Mouse (Mus musculus) embryonic facial prominence, embryonic 13.5 days (tissue): ENCODE results near the gene Spdl1. TPM values are rescaled to one million over a fixed set of nuclear protein-coding genes. Genes with fewer than 3 reads are reported as not detected.

Experiments
- ATAC-seq: fragments of 200-750 bp; cut with Nextera tagmentation; 2 replicates; pipeline ENCODE4 v1.8.0; 2017; ENCODE audit warnings: low read depth; ENCODE audit not compliant: insufficient number of reproducible peaks, insufficient read depth, low FRiP score, low TSS enrichment
- H3K27ac ChIP-seq: fragments of 300-500 bp; sonication (generic); 2 replicates; pipeline ENCODE4 v1.5.1; 2015; ENCODE audit warnings: moderate library complexity, mild to moderate bottlenecking, inconsistent platforms
- H3K27me3 ChIP-seq: fragments of 300-500 bp; sonication (generic); 2 replicates; pipeline ENCODE4 v1.6.1; 2015; ENCODE audit warnings: mild to moderate bottlenecking, inconsistent platforms
- H3K36me3 ChIP-seq: fragments of 300-500 bp; sonication (generic); 2 replicates; pipeline ENCODE4 v1.6.1; 2015; ENCODE audit warnings: mild to moderate bottlenecking, inconsistent platforms
- H3K4me1 ChIP-seq: fragments of 300-500 bp; sonication (generic); 2 replicates; pipeline ENCODE4 v1.6.1; 2015; ENCODE audit warnings: inconsistent platforms
- H3K4me2 ChIP-seq: fragments of 300-500 bp; sonication (generic); 2 replicates; pipeline ENCODE4 v1.6.1; 2015; ENCODE audit warnings: moderate library complexity, mild to moderate bottlenecking, inconsistent platforms
- H3K4me3 ChIP-seq: fragments of 300-500 bp; sonication (generic); 2 replicates; pipeline ENCODE4 v1.5.1; 2015; ENCODE audit warnings: mild to moderate bottlenecking, inconsistent platforms
- H3K9ac ChIP-seq: fragments of 300-500 bp; sonication (generic); 2 replicates; pipeline ENCODE4 v1.6.1; 2015; ENCODE audit warnings: mild to moderate bottlenecking, inconsistent platforms
- H3K9me3 ChIP-seq: fragments of 300-500 bp; sonication (generic); 2 replicates; pipeline ENCODE4 v1.6.1; 2016; ENCODE audit warnings: inconsistent platforms
- WGBS: fragments of 180-500 bp; shearing (Covaris S2); methylation state at CpG from one replicate; pipeline ENCODE4 v1.1.7; 2015; ENCODE audit warnings: mixed read lengths; 5-methylcytosine and 5-hydroxymethylcytosine counted together
- polyA plus RNA-seq: library from polyadenylated mRNA; unstranded; fragments of >200 nt; fragmentation: Nextera tagmentation; extraction: Ambion mirVana; gene quantifications from 2 replicates; pipeline ENCODE4 v1.2.1, GENCODE M21; 2015

Gene Spdl1
- polyA plus RNA-seq, 1 experiment from 2014 or later, result 23.4 TPM

DNA sequence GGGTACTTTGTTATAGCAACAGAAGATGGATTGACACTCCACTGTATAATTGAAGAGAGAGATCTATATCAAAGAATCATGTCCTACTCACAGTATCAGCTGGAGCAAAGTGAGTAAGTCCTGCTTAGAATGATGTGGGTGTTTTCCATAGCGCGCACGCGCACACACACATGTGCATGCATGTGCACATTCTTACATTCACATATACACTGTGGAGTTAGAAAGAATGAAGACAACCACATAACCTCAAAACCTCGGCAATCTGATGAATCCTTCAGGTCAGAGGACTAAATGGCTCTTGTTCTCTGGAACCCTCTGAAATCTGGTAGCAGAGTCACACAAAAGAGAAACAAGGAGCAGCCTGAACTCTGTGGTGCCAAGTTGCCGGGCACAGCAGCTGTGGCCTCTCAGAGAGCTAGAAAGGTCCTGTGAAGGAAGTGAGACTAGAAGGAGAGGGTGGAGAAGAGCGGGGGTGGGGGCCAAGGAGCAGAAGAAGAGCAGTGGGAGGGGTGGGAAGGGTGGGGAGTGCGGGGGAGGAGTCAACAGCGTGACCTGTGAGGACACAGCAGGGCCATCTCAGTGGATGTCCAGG is 60.0 kb downstream of the Spdl1 start:
- no peaks in the 10 kb centered on the region for H3K9me3 ChIP-seq
- H3K27me3 ChIP-seq, result no peaks in the 10 kb centered on the region
- H3K27ac ChIP-seq, result no peak overlapping the region
- H3K4me3 ChIP-seq, result no peak overlapping the region
- H3K4me1 ChIP-seq, result peaks cover 7% of the 10 kb centered on the region; the same call in 1 of the 2 replicates
- no peaks in the 10 kb centered on the region for H3K36me3 ChIP-seq
- WGBS, result 86% methylated on average over 9 of the region's 9 CpGs
- H3K4me2 ChIP-seq, result no peak overlapping the region
- no peak overlapping the region for H3K9ac ChIP-seq
- no peak for ATAC-seq

DNA sequence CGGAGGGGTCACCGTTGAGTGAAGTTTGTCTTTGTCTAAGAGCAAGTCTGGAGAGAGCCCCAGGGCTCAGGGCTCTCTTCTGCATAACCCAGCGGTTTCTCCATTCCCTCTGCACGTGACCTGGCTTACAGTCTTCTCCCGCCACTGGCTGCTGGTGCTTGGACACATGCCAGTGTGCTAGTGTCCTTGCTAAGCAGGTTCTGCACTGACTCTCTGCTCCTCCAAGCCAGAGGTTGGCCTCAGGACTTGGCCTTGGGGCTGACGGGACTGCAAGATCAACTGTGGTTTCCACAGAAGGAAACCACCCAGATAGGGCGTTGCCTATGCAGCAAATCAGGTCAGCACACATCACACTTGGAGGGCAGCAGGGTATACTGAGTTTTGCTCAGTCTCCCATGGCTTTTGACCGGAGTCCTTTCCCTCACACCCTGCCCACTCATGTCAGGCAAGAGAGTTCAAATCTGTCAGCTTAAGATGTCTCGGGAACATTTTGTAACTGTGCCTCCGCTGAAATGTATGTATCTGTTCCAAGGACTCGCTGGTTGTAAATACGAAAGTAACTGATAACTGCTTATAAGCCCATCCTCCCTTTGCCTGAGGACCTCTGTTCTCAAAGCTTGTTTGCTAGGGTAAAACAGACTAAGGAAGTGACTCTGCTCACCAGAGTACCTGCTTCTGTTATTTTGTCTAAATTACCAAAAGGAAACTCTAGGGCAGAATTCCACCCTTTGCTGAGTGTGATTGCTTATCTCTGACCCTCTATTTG is 62.0 kb downstream of the Spdl1 start:
- 42% methylated on average over 12 of the region's 12 CpGs for WGBS
- ATAC-seq, result no peak

DNA sequence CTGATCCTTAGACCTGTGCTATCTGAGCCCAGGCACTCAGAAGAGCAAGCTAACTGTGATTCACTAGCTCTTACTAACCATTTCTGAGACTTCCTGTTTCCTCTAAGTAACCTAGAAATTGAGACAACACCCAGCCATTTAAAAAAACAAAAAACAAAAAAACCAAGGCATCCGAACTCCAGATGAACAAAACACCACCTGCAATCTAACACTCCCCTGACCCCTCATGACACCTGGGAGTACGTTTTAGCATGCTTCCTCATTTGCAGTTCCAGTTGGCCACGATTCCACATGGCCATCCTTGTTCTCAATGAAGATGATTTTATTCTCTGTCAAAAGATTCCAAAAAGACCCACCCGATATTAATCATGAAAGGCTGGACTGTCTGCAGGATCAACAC is 62.8 kb downstream of the Spdl1 start:
- H3K9ac ChIP-seq, result no peak overlapping the region
- no peak overlapping the region for H3K4me3 ChIP-seq
- no peak for ATAC-seq
- H3K4me1 ChIP-seq, result peaks cover 7% of the 10 kb centered on the region; the same call in 1 of the 2 replicates
- no peaks in the 10 kb centered on the region for H3K27me3 ChIP-seq
- no peak overlapping the region for H3K4me2 ChIP-seq
- no peak overlapping the region for H3K27ac ChIP-seq
- 0 out of 2 replicates have a peak, but pooled peaks cover 4% of the 10 kb centered on the region for H3K9me3 ChIP-seq
- H3K36me3 ChIP-seq, result no peaks in the 10 kb centered on the region
- 27% methylated on average over 4 of the region's 4 CpGs for WGBS

More for the DNA sequence above, 62.0 kb downstream of the Spdl1 start:
- H3K4me1 ChIP-seq, result peaks cover 7% of the 10 kb centered on the region; the same call in 1 of the 2 replicates
- no peak overlapping the region for H3K27ac ChIP-seq
- H3K9me3 ChIP-seq, result no peaks in the 10 kb centered on the region
- H3K4me3 ChIP-seq, result no peak overlapping the region
- no peak overlapping the region for H3K9ac ChIP-seq
- H3K36me3 ChIP-seq, result no peaks in the 10 kb centered on the region
- H3K27me3 ChIP-seq, result no peaks in the 10 kb centered on the region
- 0 out of 2 replicates have a peak overlapping the region, but pooled peaks have one; percentile 1 for H3K4me2 ChIP-seq

DNA sequence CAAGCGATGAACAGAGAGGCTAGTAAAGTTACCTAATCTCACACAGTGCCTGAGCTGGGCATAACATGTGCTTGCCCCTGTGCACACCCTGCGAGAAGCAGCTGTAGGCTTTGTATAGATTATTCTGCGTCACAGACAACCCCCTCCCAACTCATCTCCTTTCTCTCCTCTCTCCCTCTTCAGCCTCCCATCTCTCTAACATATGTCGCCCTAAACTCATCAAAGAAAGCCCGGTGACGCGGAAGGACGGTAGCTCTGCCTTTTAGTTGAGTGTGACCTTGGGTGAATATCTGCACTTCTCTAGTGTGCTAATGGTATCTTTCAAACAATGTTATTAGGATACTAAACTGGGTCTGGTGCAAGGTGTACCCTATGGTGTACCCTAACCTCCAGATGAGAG is 63.5 kb downstream of the Spdl1 start:
- Histone ChIP-seq H3K4me3 (no peak overlapping the region), H3K9ac (no peak overlapping the region), H3K9me3 (0 out of 2 replicates have a peak, but pooled peaks cover 4% of the 10 kb centered on the region), H3K36me3 (no peaks in the 10 kb centered on the region), H3K27ac (no peak overlapping the region), H3K27me3 (no peaks in the 10 kb centered on the region), H3K4me1 (peaks cover 7% of the 10 kb centered on the region; the same call in 1 of the 2 replicates), H3K4me2 (no peak overlapping the region)
- 89% methylated on average over 8 of the region's 8 CpGs for WGBS
- no peak for ATAC-seq

DNA sequence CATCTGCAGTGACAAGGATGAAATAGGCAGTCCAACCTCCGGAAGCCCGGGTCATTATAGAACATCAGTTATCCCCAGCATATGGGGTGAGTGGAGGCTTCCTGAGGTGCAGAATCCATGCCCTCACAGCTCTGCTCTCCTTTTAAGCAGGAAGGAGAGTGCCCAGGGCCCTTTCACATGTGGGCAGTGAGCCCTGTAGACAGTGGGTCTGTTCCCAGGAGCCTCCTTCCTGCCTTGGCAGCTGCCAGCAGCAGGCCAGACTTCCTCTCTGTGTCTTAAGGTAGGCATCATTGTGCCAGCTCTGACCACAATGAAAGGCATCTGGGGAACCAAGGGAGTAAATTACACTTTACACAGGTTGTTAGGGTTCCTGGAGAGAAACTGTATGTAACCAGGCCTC is 64.0 kb downstream of the Spdl1 start:
- Histone ChIP-seq H3K9ac (no peak overlapping the region), H3K4me3 (no peak overlapping the region), H3K36me3 (no peaks in the 10 kb centered on the region), H3K4me2 (no peak overlapping the region), H3K27ac (no peak overlapping the region), H3K9me3 (0 out of 2 replicates have a peak, but pooled peaks cover 4% of the 10 kb centered on the region), H3K4me1 (peaks cover 7% of the 10 kb centered on the region; the same call in 1 of the 2 replicates), H3K27me3 (no peaks in the 10 kb centered on the region)
- no peak for ATAC-seq
- 68% methylated on average over 2 of the region's 2 CpGs for WGBS

DNA sequence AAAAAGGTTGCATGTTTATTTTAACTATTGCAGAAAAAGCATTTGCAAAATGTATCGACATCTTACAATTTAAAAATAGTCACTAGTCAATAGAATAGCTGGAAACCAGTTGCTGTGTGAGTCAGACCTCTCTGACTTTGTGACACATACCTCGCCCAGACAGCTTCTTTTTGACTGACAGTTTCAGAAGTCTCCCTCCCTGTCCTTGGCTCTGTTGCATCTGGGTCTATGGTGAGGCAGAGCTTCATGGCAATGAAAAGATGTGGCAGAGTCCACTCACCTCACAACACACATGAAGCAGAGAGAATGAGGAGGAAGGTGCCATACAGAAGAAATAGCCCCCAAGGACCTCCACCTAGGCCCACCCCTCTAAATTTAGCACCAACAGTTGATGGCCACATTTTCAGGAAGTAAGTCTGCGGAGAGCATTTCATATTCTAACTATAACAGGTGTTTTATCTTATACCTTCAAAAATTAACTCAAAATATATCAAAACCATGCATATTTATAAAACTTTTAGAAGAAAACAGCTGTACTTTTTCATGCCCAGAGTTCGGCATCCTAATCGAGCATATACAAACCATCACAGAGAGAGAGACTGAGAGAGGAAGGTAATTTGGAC is 69.6 kb downstream of the Spdl1 start:
- Histone ChIP-seq H3K36me3 (no peaks in the 10 kb centered on the region), H3K27me3 (no peaks in the 10 kb centered on the region), H3K4me1 (no peaks in the 10 kb centered on the region), H3K27ac (no peak overlapping the region), H3K9ac (no peak overlapping the region), H3K9me3 (0 out of 2 replicates have a peak, but pooled peaks cover 4% of the 10 kb centered on the region), H3K4me2 (no peak overlapping the region), H3K4me3 (no peak overlapping the region)
- 76% methylated on average over 5 of the region's 5 CpGs for WGBS
- ATAC-seq, result no peak

DNA sequence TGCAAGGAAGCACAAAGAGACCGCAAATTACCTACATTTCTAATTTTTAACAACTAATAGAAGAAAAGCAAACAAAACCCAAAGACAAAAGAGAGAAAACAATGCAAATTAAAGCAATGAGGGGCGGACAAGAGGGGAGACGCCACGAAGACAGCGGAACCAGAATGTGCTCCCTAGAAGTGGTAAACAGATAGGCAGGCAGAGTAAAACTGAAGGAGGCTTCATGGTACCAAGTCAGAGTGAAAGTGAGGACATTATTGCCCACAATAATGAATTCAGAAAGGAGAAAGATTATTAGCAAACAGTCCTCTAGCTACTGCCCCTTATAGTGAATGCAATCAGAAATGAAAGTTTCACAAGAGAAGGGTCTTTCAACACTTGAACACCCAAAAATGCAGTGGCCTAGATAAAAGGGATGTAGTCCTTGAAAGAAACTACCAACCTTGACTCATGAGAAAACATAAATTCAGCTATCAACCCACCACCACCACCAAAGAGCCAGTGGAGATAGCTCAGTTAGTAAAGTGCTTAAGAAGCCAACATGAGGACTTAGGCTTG is 70.8 kb downstream of the Spdl1 start:
- no peaks in the 10 kb centered on the region for H3K27me3 ChIP-seq
- 90% methylated on average over 5 of the region's 5 CpGs for whole genome bisulfite sequencing
- H3K4me3 ChIP-seq, result no peak overlapping the region
- 0 out of 2 replicates have a peak, but pooled peaks cover 4% of the 10 kb centered on the region for H3K9me3 ChIP-seq
- ATAC-seq, result no peak
- H3K27ac ChIP-seq, result no peak overlapping the region
- H3K9ac ChIP-seq, result no peak overlapping the region
- no peaks in the 10 kb centered on the region for H3K4me1 ChIP-seq
- H3K36me3 ChIP-seq, result no peaks in the 10 kb centered on the region
- no peak overlapping the region for H3K4me2 ChIP-seq

DNA sequence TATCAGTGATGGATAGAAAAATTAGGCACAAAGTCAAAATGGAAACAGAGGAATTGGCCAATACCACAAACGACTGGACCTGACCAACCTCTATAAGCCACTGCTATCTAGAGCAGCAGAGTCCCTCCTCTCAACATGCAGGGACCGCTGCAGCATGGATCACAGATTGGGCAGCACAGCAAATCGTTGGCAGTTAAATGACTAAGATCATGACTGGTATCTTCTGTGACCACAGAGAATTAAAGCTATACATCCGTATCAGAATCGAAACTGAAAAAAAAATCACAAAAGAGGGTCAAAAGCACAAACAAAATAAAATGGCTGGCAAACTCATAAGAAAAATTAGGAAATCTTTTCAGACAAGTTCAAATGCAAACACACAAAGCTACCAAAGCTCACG is 71.3 kb downstream of the Spdl1 start:
- H3K4me2 ChIP-seq, result no peak overlapping the region
- H3K27ac ChIP-seq, result no peak overlapping the region
- ATAC-seq, result no peak
- no peaks in the 10 kb centered on the region for H3K36me3 ChIP-seq
- 81% methylated on average over 6 of the region's 6 CpGs for WGBS
- H3K27me3 ChIP-seq, result no peaks in the 10 kb centered on the region
- no peaks in the 10 kb centered on the region for H3K4me1 ChIP-seq
- H3K9ac ChIP-seq, result no peak overlapping the region
- 0 out of 2 replicates have a peak, but pooled peaks cover 4% of the 10 kb centered on the region for H3K9me3 ChIP-seq
- no peak overlapping the region for H3K4me3 ChIP-seq

DNA sequence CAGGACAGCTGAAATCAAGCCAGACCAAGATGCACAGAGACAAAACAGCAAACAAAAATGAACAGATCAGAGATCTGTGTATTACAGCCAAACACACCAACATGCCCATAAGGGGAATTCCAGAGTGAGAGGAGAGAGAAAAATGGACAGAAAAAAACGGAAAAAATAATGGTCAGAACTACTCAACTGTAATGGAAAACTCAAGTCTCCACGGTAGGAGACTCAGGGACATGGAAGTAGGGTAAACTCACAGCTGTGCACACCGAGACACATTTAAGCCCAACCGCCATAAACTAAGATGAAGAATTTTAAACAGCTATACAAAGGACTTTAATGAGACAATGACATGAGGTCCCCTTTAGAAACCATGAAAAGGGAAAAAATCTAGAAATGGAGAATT is 73.9 kb downstream of the Spdl1 start:
- no peaks in the 10 kb centered on the region for H3K36me3 ChIP-seq
- H3K27me3 ChIP-seq, result no peaks in the 10 kb centered on the region
- no peak overlapping the region for H3K9ac ChIP-seq
- no peak overlapping the region for H3K27ac ChIP-seq
- WGBS, result 81% methylated on average over 4 of the region's 4 CpGs
- H3K4me2 ChIP-seq, result no peak overlapping the region
- H3K4me3 ChIP-seq, result no peak overlapping the region
- no peaks in the 10 kb centered on the region for H3K9me3 ChIP-seq
- ATAC-seq, result no peak
- no peaks in the 10 kb centered on the region for H3K4me1 ChIP-seq
